Mouse (Mus musculus) intestine, embryonic 14.5 days (tissue): ENCODE measurements around the gene Prss57. TPM values are rescaled to one million over a fixed set of nuclear protein-coding genes. Genes with fewer than 3 reads are reported as not detected.
"Not testable (repeated sequence)": the region's sequence is repeated elsewhere in the genome, so short reads cannot be mapped to it uniquely, and the experiment has no call there.

Experiments
- ATAC-seq: fragments of 200-750 bp; cut with Nextera tagmentation; replicated peaks from 2 replicates; pipeline ENCODE4 v1.8.0; 2017; ENCODE audit warnings: low read depth, moderate number of reproducible peaks, moderate TSS enrichment, moderate library complexity; ENCODE audit not compliant: low FRiP score, low TSS enrichment
- DNase-seq: peaks from one replicate; pipeline ENCODE4 v3.0.0-alpha.2; 2018; ENCODE audit warnings: low spot score
- H3K27ac ChIP-seq: fragments of 300-500 bp; sonication (generic); 2 replicates; pipeline ENCODE4 v1.5.1; 2014; ENCODE audit warnings: low read depth, mild to moderate bottlenecking, control low read depth
- H3K27me3 ChIP-seq: fragments of 300-500 bp; sonication (generic); replicated peaks from 2 replicates; pipeline ENCODE4 v1.6.1; 2014; ENCODE audit warnings: low read length, control low read depth; ENCODE audit not compliant: control insufficient read depth, insufficient read depth
- H3K36me3 ChIP-seq: fragments of 300-500 bp; sonication (generic); 2 replicates; pipeline ENCODE4 v1.6.1; 2014; ENCODE audit warnings: low read length, control low read depth; ENCODE audit not compliant: control insufficient read depth, insufficient read depth
- H3K4me1 ChIP-seq: fragments of 300-500 bp; sonication (generic); replicated peaks from 2 replicates; pipeline ENCODE4 v1.6.1; 2014; ENCODE audit warnings: low read length, control low read depth, mixed read lengths; ENCODE audit not compliant: control insufficient read depth, insufficient read depth
- H3K4me2 ChIP-seq: fragments of 300-500 bp; sonication (generic); 2 replicates; pipeline ENCODE4 v1.6.1; 2014; ENCODE audit warnings: low read length
- H3K4me3 ChIP-seq: fragments of 300-500 bp; sonication (generic); 2 replicates; pipeline ENCODE4 v1.5.1; 2014; ENCODE audit warnings: low read depth, low read length, control low read depth, mixed read lengths
- H3K9ac ChIP-seq: fragments of 300-500 bp; sonication (generic); 2 replicates; pipeline ENCODE4 v1.6.1; 2014; ENCODE audit warnings: mild to moderate bottlenecking, low read length
- H3K9me3 ChIP-seq: fragments of 300-500 bp; sonication (generic); 2 replicates; pipeline ENCODE4 v1.6.1; 2016; ENCODE audit warnings: low read length, control low read depth; ENCODE audit not compliant: control insufficient read depth
- WGBS: fragments of 180-500 bp; shearing (Covaris S2); extraction: QIAGEN DNeasy Blood & Tissue Kit; methylation state at CpG from one replicate; pipeline ENCODE4 v1.1.7; 2014; 5-methylcytosine and 5-hydroxymethylcytosine counted together
- polyA plus RNA-seq: library from polyadenylated mRNA; unstranded; fragments of >200 nt; fragmentation: Nextera tagmentation; extraction: Ambion mirVana; gene quantifications from 2 replicates; pipeline ENCODE4 v1.2.1, GENCODE M21; 2014

The Prss57 gene
- polyA plus RNA-seq, 1 experiment from 2014 or later = 0.45 TPM

DNA sequence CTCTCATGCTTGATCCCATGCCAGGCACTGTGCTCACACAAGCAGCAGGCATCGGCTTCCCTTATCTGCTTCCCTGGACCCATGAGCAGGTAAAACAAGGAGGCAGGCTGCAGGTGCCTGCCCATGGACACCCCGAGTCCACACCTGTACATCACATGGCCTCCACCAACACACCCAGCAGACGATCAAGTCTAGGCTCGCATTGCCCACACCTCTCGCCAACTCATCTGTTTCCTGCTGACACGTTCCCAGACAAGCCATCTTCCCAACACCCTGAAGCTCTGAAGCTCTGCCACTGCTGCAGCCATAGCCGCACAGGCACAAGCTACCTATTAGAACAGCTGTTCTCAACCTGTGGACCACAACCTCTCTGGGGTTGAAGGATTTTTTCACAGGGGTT is 26.5 kb downstream of the Prss57 start:
- Histone ChIP-seq H3K27ac (no peak overlapping the region), H3K36me3 (peaks cover 27% of the 10 kb centered on the region), H3K4me3 (no peak overlapping the region), H3K4me1 (peaks cover 23% of the 10 kb centered on the region), H3K9me3 (no peaks in the 10 kb centered on the region), H3K27me3 (no peaks in the 10 kb centered on the region), H3K9ac (no peak overlapping the region), H3K4me2 (no peak overlapping the region)
- ATAC-seq = no peak
- WGBS = 84% methylated on average over 7 of the region's 7 CpGs
- DNase-seq = no peak

DNA sequence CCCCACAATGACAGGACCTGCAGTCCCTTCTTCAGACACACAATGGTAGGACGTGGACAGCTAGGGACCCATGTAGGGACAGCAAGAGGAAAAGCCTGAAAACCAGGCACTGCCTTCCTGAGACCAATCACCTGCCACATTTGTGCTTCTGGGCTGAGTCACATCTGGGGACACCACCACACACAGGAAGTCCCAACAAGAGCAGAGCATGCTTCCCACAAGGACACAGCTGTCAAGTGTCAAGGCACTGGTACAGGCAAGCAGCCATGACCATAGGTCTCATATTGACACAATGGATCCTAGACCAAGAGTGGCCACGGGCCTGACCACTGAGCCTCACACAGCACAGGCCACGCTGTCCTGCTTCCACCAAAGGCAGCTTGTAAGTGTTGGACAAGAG is 27.9 kb downstream of the Prss57 start:
- no peak overlapping the region for H3K4me2 ChIP-seq
- peaks cover 41% of the 10 kb centered on the region for H3K36me3 ChIP-seq
- ATAC-seq (no peak), DNase-seq (no peak)
- H3K9me3 ChIP-seq = no peaks in the 10 kb centered on the region
- no peak overlapping the region for H3K4me3 ChIP-seq
- no peak overlapping the region for H3K9ac ChIP-seq
- WGBS = 91% methylated on average over 3 of the region's 3 CpGs
- H3K27me3 ChIP-seq = no peaks in the 10 kb centered on the region
- H3K4me1 ChIP-seq = peaks cover 16% of the 10 kb centered on the region
- H3K27ac ChIP-seq = no peak overlapping the region

DNA sequence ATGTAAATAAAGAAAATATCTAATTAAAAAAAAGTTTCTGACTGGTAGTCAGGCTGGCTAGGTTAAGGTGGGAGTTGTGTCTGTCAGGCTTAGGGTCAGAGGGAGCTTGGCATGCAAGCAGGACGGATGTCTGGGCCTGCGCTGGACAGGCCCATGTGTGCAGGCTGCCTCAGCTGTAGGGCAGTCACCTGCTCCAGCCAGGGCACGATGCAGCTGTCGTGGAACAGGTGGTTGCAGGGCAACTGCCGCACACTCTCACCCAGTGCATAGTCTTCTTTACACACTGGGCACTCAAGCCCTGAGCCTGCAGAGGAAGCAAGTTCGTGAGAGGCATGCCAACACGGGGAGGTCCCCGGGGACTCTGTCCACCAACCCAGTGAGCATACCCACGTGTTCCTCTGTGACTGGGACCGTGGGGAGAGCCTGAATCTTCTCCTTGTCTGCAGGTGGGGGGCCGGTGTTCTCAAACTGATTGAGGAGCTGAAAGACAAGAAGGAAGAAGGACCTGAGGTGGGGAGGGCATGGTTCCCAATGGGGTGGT is 30.1 kb downstream of the Prss57 start:
- Histone ChIP-seq H3K27ac (no peak overlapping the region), H3K4me1 (peaks cover 11% of the 10 kb centered on the region), H3K9me3 (no peaks in the 10 kb centered on the region), H3K9ac (no peak overlapping the region), H3K36me3 (peaks cover 59% of the 10 kb centered on the region), H3K4me3 (no peak overlapping the region), H3K4me2 (no peak overlapping the region), H3K27me3 (no peaks in the 10 kb centered on the region)
- DNase-seq (no peak), ATAC-seq (no peak)
- WGBS = 89% methylated on average over 11 of the region's 11 CpGs

DNA sequence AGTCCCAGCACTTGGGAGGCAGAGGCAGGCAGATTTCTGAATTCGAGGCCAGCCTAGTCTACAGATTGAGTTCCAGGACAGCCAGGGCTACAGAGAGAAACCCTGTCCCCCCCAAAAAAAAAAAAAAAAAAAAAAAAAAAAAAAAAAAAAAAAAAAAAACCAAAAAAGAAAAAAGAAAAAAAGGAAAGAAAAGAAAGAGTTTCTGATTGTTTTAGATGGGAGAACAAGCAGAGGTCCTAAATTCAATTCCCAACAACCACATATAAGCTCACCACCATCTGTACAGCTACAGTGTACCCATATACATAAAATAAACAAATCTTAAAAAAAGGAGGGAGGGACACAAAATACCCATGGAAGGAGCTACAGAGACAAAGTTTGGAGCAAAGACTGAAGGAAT is 31.1 kb downstream of the Prss57 start:
- not testable (repeated sequence) for H3K27me3 ChIP-seq, H3K27ac ChIP-seq, ATAC-seq, H3K4me1 ChIP-seq, H3K4me3 ChIP-seq, H3K4me2 ChIP-seq, H3K9me3 ChIP-seq, DNase-seq, H3K9ac ChIP-seq
- 91% methylated on average over 1 of the region's 1 CpGs for WGBS
- H3K36me3 ChIP-seq = peaks cover 59% of the 10 kb centered on the region

DNA sequence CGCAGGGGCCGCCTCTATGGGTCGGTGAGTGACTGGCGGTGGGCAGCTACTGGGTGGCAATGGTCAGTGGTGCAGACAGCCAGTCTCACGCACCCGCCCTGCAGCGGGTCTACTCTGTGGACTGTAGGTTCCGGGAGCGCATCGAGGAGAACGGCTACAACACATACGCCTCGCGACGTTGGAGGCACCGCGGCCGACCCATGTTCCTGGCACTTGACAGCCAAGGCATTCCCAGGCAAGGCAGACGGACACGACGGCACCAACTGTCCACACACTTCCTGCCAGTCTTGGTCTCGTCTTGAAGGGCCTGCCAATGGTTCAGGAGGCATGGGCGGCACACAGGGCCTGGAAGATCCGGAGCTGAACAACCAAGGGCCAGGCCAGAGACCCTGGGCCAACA is 34.1 kb downstream of the Prss57 start:
- Histone ChIP-seq H3K27ac (no peak overlapping the region), H3K4me1 (peaks cover 6% of the 10 kb centered on the region; the same call in 1 of the 2 replicates), H3K4me2 (no peak overlapping the region), H3K36me3 (peaks cover 50% of the 10 kb centered on the region), H3K27me3 (no peaks in the 10 kb centered on the region), H3K9ac (no peak overlapping the region), H3K4me3 (no peak overlapping the region), H3K9me3 (no peaks in the 10 kb centered on the region)
- DNase-seq (no peak), ATAC-seq (no peak)
- 87% methylated on average over 24 of the region's 24 CpGs for WGBS

DNA sequence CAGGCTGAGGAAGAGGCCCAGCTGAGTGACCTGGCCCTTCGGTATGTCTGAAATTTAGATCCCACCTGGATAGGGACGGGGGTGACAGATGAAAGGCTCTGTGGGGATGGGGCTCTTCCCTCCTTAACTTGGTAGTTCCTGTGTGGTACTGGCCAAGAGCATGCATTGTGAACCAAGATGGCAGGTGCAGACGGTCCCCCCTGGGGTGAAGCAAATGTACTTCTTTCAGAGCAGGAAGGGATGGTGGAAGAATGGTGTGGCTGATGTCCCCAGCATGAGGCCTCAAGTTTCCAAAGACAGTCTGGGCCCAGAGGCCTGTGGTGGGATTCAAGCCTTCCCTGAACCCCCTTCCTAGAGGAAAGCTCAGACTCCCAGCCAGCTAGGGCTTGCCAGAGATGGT is 34.9 kb downstream of the Prss57 start:
- Histone ChIP-seq H3K4me2 (no peak overlapping the region), H3K4me3 (no peak overlapping the region), H3K27ac (no peak overlapping the region), H3K27me3 (no peaks in the 10 kb centered on the region), H3K9ac (no peak overlapping the region), H3K36me3 (peaks cover 42% of the 10 kb centered on the region), H3K4me1 (peaks cover 6% of the 10 kb centered on the region; the same call in 1 of the 2 replicates), H3K9me3 (no peaks in the 10 kb centered on the region)
- 89% methylated on average over 3 of the region's 3 CpGs for WGBS
- ATAC-seq (no peak), DNase-seq (no peak)

DNA sequence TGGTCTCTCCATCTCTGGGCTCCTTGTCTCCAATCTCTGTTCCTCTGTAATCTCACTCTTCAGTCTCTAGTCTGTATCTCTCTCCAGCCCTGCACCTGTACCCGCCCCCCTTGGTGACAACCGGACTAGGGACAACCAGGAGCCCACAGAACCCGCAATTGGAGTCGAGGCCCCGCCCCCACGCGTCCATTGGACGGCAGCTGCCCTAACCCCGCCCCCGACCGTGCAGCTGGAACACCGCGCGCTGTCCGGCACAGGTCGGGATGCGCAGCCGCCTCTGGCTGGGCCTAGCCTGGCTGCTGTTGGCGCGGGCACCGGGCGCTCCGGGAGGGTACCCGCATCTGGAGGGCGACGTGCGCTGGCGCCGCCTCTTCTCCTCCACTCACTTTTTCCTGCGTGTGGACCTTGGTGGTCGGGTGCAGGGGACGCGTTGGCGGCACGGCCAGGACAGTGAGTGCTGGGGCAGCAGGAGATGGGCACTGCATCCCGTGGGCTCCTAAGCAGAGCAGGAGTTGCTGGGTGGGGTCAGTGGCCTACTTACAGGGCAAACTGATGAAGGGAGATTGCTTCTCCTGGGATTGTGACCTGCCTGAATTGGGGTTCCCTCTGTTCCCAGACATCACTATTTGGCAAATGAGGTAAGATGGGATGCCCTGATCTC is 35.8 kb downstream of the Prss57 start, which contains the start of gene Fgf22:
TSS of gene Fgf22 (plus strand) at position 221 of the 661 bp plus-strand sequence.
- no peak within 1 kb of the TSS for H3K9ac ChIP-seq
- no peaks in the 10 kb centered on the region for H3K9me3 ChIP-seq
- H3K4me2 ChIP-seq = peak within 1 kb of the TSS; percentile 55
- peak; percentile 75 for ATAC-seq
- H3K27ac ChIP-seq = no peak within 1 kb of the TSS
- peaks cover 6% of the 10 kb centered on the region; the same call in 1 of the 2 replicates for H3K4me1 ChIP-seq
- H3K4me3 ChIP-seq = peak within 1 kb of the TSS; percentile 23; the same call in 1 of the 2 replicates
- H3K36me3 ChIP-seq = peaks cover 35% of the 10 kb centered on the region
- DNase-seq = peak; percentile 70
- WGBS = under 1% methylated on average over 36 of the region's 36 CpGs
- H3K27me3 ChIP-seq = no peaks in the 10 kb centered on the region

DNA sequence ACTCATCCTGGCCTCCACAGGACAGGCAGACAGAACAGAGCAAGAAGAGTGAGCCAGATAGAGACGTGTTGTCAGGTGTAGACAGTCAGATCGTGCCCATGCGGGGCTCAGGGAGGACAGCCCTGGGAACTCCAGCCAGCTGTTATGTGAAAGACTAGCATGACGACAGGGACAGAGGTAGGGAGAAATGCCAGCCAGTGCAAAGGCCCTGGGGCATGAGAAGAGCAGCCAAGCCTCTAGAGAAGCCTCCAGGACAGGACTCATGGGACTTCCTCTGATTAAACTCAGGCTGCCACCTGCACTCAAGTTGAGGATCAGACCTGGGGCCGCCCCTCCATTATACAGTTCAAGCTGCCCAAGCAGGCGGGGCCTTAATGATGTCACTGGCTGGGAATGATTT is 42.3 kb downstream of the Prss57 start:
- DNase-seq = no peak
- Histone ChIP-seq H3K9ac (no peak overlapping the region), H3K4me2 (no peak overlapping the region), H3K9me3 (no peaks in the 10 kb centered on the region), H3K4me1 (peaks cover 4% of the 10 kb centered on the region; the same call in 1 of the 2 replicates), H3K36me3 (peaks cover 10% of the 10 kb centered on the region), H3K27me3 (no peaks in the 10 kb centered on the region), H3K4me3 (no peak overlapping the region), H3K27ac (no peak overlapping the region)
- WGBS = 85% methylated on average over 6 of the region's 6 CpGs
- ATAC-seq = no peak

DNA sequence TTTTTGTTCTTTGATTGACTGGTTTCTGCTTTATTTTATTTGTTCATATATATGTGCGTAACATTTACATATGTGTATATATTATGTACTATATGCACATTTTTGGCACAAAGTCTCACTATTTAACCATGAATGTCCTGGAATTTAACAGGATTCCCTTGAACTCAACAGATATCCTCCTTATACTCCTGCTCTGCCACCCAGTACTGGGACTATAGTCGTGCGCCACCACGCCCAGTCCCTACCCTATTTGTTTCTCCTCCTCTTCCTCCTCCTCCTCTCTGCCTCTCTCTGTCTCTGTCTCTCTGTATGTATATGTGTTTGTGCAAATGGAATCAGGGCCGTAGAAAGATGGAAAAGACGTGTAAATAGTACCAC is 44.0 kb downstream of the Prss57 start:
- no peak overlapping the region for H3K9ac ChIP-seq
- no peaks in the 10 kb centered on the region for H3K9me3 ChIP-seq
- no peaks in the 10 kb centered on the region for H3K27me3 ChIP-seq
- H3K27ac ChIP-seq = no peak overlapping the region
- H3K4me2 ChIP-seq = peak overlapping the region; percentile 71
- H3K4me3 ChIP-seq = no peak overlapping the region
- H3K4me1 ChIP-seq = peaks cover 4% of the 10 kb centered on the region; the same call in 1 of the 2 replicates
- WGBS = 19% methylated on average over 6 of the region's 6 CpGs
- DNase-seq (no peak), ATAC-seq (peak; percentile 52)
- peaks cover 27% of the 10 kb centered on the region for H3K36me3 ChIP-seq
